26 mouse cellular contexts compared by ENCODE assay signal in the genomic region with DNA sequence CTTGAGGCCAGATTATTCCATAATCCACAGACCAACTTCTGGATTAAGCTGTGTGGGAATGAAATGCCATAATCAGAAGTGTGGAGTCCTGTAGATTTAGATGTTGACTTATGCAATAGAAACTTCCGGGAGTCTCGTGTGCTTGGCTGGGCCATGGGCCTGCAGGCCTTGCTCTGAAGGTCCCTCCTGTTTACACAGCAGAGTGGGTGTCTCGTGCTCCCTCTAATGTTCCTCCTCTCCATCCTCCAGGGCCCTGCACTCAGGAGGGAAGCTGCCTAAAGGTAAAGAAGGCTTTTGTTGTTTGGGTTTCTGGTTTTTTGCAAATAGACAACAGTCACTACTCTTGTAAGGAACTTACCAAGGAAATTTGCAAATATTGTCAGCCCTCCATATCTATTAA.
"Had no signal": no experiment of that assay in that cellular context is flagged by ENCODE, and none has a peak within 500 bp of the region (broad histone marks: within the 10 kb centered on the region; RNA-seq: fewer than 3 reads in every experiment).

No protein-coding gene starts in this region.

- DNase-seq: cerebellum, postnatal 10 days; cerebellum, postnatal 14 days; cerebellum, postnatal 25 days; cerebellum, postnatal 36 days; embryo, embryonic 11 days; forebrain, postnatal 0 days; gastrocnemius, adult 2 months; gastrocnemius, postnatal 10 days; gastrocnemius, postnatal 14 days; gastrocnemius, postnatal 25 days; gastrocnemius, postnatal 36 days; heart, adult 11 months; heart, adult 18-20 months; heart, adult 2 months had no signal

- H3K36me3 ChIP-seq: embryonic facial prominence, embryonic 12.5 days; embryonic facial prominence, embryonic 15.5 days; forebrain, embryonic 12.5 days; forebrain, embryonic 15.5 days had no signal

- H3K9ac ChIP-seq: embryonic facial prominence, embryonic 12.5 days; embryonic facial prominence, embryonic 13.5 days; embryonic facial prominence, embryonic 15.5 days; forebrain, embryonic 12.5 days; forebrain, embryonic 13.5 days; forebrain, embryonic 15.5 days; forebrain, postnatal 0 days had no signal

- H3K9me3 ChIP-seq: embryonic facial prominence, embryonic 10.5 days; embryonic facial prominence, embryonic 12.5 days; embryonic facial prominence, embryonic 13.5 days; embryonic facial prominence, embryonic 15.5 days; forebrain, embryonic 10.5 days; forebrain, embryonic 12.5 days; forebrain, embryonic 13.5 days; forebrain, embryonic 15.5 days; heart, embryonic 10.5 days had no signal

- ATAC-seq: forebrain, embryonic 13.5 days; forebrain, embryonic 14.5 days; forebrain, embryonic 15.5 days; forebrain, embryonic 16.5 days; forebrain, postnatal 0 days had no signal

- H3K4me2 ChIP-seq: embryonic facial prominence, embryonic 12.5 days; embryonic facial prominence, embryonic 13.5 days; embryonic facial prominence, embryonic 15.5 days; forebrain, embryonic 12.5 days; forebrain, embryonic 13.5 days; forebrain, embryonic 15.5 days had no signal

- H3K4me1 ChIP-seq: embryonic facial prominence, embryonic 10.5 days; embryonic facial prominence, embryonic 12.5 days; forebrain, embryonic 13.5 days; forebrain, embryonic 15.5 days; heart, embryonic 10.5 days had no signal

- H3K27ac ChIP-seq: embryonic facial prominence, embryonic 10.5 days; embryonic facial prominence, embryonic 12.5 days; embryonic facial prominence, embryonic 13.5 days; embryonic facial prominence, embryonic 15.5 days; forebrain, embryonic 10.5 days; forebrain, embryonic 12.5 days; forebrain, embryonic 13.5 days; forebrain, embryonic 15.5 days; gastrocnemius, adult 2 months; heart, adult 2 months; heart, embryonic 10.5 days had no signal

- H3K4me3 ChIP-seq: embryonic facial prominence, embryonic 10.5 days; embryonic facial prominence, embryonic 12.5 days; embryonic facial prominence, embryonic 13.5 days; embryonic facial prominence, embryonic 15.5 days; erythroblast, embryonic 14.5 days; forebrain, embryonic 10.5 days; forebrain, embryonic 12.5 days; forebrain, embryonic 13.5 days; forebrain, embryonic 15.5 days; gastrocnemius, adult 2 months; heart, adult 2 months; heart, embryonic 10.5 days had no signal

- H3K27me3 ChIP-seq: embryonic facial prominence, embryonic 12.5 days; embryonic facial prominence, embryonic 13.5 days; embryonic facial prominence, embryonic 15.5 days; forebrain, embryonic 12.5 days; forebrain, embryonic 13.5 days; forebrain, embryonic 15.5 days had no signal
